Mouse (Mus musculus): ENCODE data around the gene Dnajc14.

GRCm38 (mm10) chr10:128845516-128845915, 41.7 kb downstream of the Dnajc14 start:
- TF ChIP-seq CTCF (IDR thresholded peaks at IDR 0.05; ENCODE audit: borderline replicate concordance, control insufficient read depth, extremely low read depth, insufficient read depth, low read length, poor library complexity) = no peak
- no peak for TF ChIP-seq POLR2A (IDR thresholded peaks at IDR 0.05; ENCODE audit: control insufficient read depth, extremely low read depth, insufficient read depth, low read length, poor library complexity)
